In genomic region chr3:153085096-153085788, GRCm38 (mm10) we compare ENCODE assay signal across 8 mouse cellular contexts.
DNase-seq lines count a peak whose midpoint lies in the region; ATAC-seq and TF ChIP-seq lines count a peak whose summit lies in the region.

No protein-coding gene starts in this region.

- H3K4me1 ChIP-seq in forebrain, embryonic 16.5 days (replicated peaks; ENCODE audit: control insufficient read depth, insufficient read depth, low read length), result peaks cover 18% of the 10 kb centered on the region
- peaks cover 22% of the 10 kb centered on the region for H3K4me1 ChIP-seq in hindbrain, postnatal 0 days (ENCODE audit: insufficient read depth, low read length)

- intact Hi-C loops in left cerebral cortex, postnatal 14 days (cut with DNase I), result no loop called here

- peak overlapping the region; percentile 69 for H3K27ac ChIP-seq in forebrain, embryonic 16.5 days (ENCODE audit: low read length)
- H3K27ac ChIP-seq in hindbrain, postnatal 0 days, result peak overlapping the region; percentile 46; the same call in 1 of the 2 replicates

- H3K4me3 ChIP-seq in forebrain, embryonic 16.5 days (replicated peaks; ENCODE audit: low read length), result no peak overlapping the region
- no peak overlapping the region for H3K4me3 ChIP-seq in hindbrain, postnatal 0 days (ENCODE audit: low read length)

- 5% methylated on average over 17 of the region's 17 CpGs for WGBS in forebrain, embryonic 16.5 days
- WGBS in hindbrain, postnatal 0 days, result 13% methylated on average over 17 of the region's 17 CpGs

- DNase-seq in heart, adult 18-20 months, result peak; percentile 4 to 17
- no peak for DNase-seq in heart, adult 9 months (ENCODE audit: low spot score in 2 of 2)
- peak; percentile 48 for DNase-seq in cerebellum, adult 11 months
- DNase-seq in hindbrain, postnatal 0 days (ENCODE audit: low spot score), result peak; percentile 79
- peak; percentile 30 to 38 for DNase-seq in left cerebral cortex, postnatal 14 days (ENCODE audit: low spot score in 2 of 2)
- DNase-seq in neural tube, embryonic 10.5 days (ENCODE audit: extremely low spot score, low spot score), result peak; percentile 36
- no peak for DNase-seq in thymus, adult 18-20 months

- peak; percentile 85 for ATAC-seq in forebrain, embryonic 16.5 days
- ATAC-seq in hindbrain, postnatal 0 days, result peak; percentile 78

- H3K36me3 ChIP-seq in forebrain, embryonic 16.5 days (ENCODE audit: control insufficient read depth, insufficient read depth), result no peaks in the 10 kb centered on the region
- H3K36me3 ChIP-seq in hindbrain, postnatal 0 days (ENCODE audit: insufficient read depth, low read length), result no peaks in the 10 kb centered on the region

- peak overlapping the region; percentile 36 for H3K9ac ChIP-seq in forebrain, embryonic 16.5 days (replicated peaks; ENCODE audit: low read depth, low read length)
- no peak overlapping the region; the same call in 1 of the 2 replicates for H3K9ac ChIP-seq in hindbrain, postnatal 0 days (replicated peaks; ENCODE audit: low read length)

- no peaks in the 10 kb centered on the region for H3K27me3 ChIP-seq in forebrain, embryonic 16.5 days (replicated peaks; ENCODE audit: control insufficient read depth, insufficient read depth, low read length)
- no peaks in the 10 kb centered on the region for H3K27me3 ChIP-seq in hindbrain, postnatal 0 days (ENCODE audit: insufficient read depth, low read length)

- H3K4me2 ChIP-seq in forebrain, embryonic 16.5 days (ENCODE audit: low read length), result peak overlapping the region; percentile 38
- H3K4me2 ChIP-seq in hindbrain, postnatal 0 days (ENCODE audit: low read depth, low read length), result peak overlapping the region; percentile 40

- no peaks in the 10 kb centered on the region for H3K9me3 ChIP-seq in forebrain, embryonic 16.5 days (ENCODE audit: control insufficient read depth, low read length)
- H3K9me3 ChIP-seq in hindbrain, postnatal 0 days (ENCODE audit: low read length), result no peaks in the 10 kb centered on the region

- no peak for TF ChIP-seq CTCF in hindbrain, postnatal 0 days (IDR thresholded peaks at IDR 0.05; ENCODE audit: low read depth)

Comparison
In these comparisons a context has a peak if more than half of its experiments do, and no peak if none do; other contexts are left out.
1. DNase-seq: peak in heart, adult 18-20 months (2 of 2), cerebellum, adult 11 months (single experiment), hindbrain, postnatal 0 days (single experiment), left cerebral cortex, postnatal 14 days (2 of 2) and neural tube, embryonic 10.5 days (single experiment); none in heart, adult 9 months (0 of 2) and thymus, adult 18-20 months (0 of 2).